Mouse (Mus musculus) G1E (cell line): ENCODE results near the gene Gm5129.

Experiments used
- CTCF ChIP-seq: IDR thresholded peaks from 2 replicates; pipeline ENCODE4 v1.5.1; 2012; ENCODE audit warnings: low read depth, low read length, inconsistent platforms, mixed read lengths
- GATA1 ChIP-seq: IDR thresholded peaks from 2 replicates; pipeline ENCODE4 v1.6.1; 2012; ENCODE audit warnings: borderline replicate concordance, low read length, inconsistent platforms, mixed read lengths
- GATA2 ChIP-seq: IDR thresholded peaks from 2 replicates; pipeline ENCODE4 v1.6.1; 2012; ENCODE audit warnings: low read depth, low read length, inconsistent platforms, borderline replicate concordance
- POLR2AphosphoS5 ChIP-seq: IDR thresholded peaks from 2 replicates; pipeline ENCODE4 v1.6.1; 2012; ENCODE audit warnings: low read depth, low read length, inconsistent platforms; ENCODE audit not compliant: insufficient replicate concordance
- TAL1 ChIP-seq: conservative IDR thresholded peaks from 2 replicates; pipeline ENCODE4 v1.6.1; 2012; ENCODE audit warnings: low read depth, low read length, inconsistent platforms, mixed read lengths

GRCm38 (mm10) chr5:29708258-29708657 is 27.5 kb downstream of the Gm5129 start:
- TF ChIP-seq CTCF (no peak), GATA2 (no peak), POLR2AphosphoS5 (no peak), GATA1 (no peak), TAL1 (no peak)
